Mouse (Mus musculus) granulocyte monocyte progenitor cell, adult 5-6 weeks (primary cell): ENCODE measurements at regions not wholly inside any gene's neighbourhood (a gene's known extent, or its start where the extent isn't known, plus 50 kb on each side); places are given as distances from the start of the nearest gene placed in this dataset.

Experiments used
- ATAC-seq: replicated peaks from 2 replicates; pipeline ENCODE4 v1.8.0; 2016; ENCODE audit warnings: mild to moderate bottlenecking, moderate TSS enrichment, inconsistent platforms; ENCODE audit not compliant: poor library complexity, severe bottlenecking

DNA sequence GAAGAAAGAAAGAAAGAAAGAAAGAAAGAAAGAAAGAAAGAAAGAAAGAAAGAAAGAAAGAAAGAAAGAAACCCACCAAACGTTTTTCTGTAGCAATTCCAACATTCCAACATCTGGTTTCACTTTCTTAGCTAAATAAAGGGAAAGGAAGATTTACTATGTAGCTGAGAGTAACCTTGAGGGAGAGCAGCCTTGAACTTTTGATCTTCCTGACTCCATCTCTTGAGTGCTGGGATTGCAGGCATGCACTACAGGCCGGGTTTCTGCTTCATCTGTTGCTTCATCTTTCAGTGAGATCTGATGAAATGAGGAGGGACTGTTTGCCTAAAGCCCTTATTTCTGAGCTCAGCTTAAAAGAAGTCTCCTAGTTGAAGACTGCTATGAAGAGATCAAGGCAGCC lies 57.8 kb upstream of the Tmem164 start:
- no peak for ATAC-seq

DNA sequence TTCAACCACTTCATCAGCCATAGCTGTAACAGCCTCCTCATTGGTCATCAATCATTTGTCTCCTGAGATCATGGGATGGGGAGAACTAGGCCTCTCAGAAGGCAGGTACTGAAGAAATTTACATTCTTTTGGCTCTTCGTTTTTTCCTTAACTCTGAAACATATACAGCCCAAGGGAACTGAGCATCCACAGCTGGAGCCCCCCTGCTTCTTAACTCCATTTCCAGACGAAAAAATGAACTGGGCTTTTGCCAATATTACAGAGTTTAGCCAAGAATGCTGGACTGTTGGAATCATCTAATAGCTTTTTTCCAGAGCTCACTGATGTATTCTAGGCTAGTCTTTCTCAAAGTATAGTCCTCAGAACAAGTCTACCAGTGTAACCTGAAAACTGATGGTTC lies 57.3 kb upstream of the Tmem164 start:
- no peak for ATAC-seq
